Mouse (Mus musculus) lung, adult 2 months (tissue): ENCODE data around the gene Stub1. TPM values are rescaled to one million over a fixed set of nuclear protein-coding genes. Genes with fewer than 3 reads are reported as not detected.
A peak's percentile ranks its signal among the peaks of the same experiment; 100 is the strongest.
"Not testable (repeated sequence)": the region's sequence is repeated elsewhere in the genome, so short reads cannot be mapped to it uniquely, and the experiment has no call there.

Experiments
- DNase-seq: peaks from one replicate; pipeline ENCODE4 v3.0.0; 2022
- H3K4me1 ChIP-seq: fragments of 200-500 bp; 2 replicates; pipeline ENCODE4 v1.6.1; 2011; ENCODE audit warnings: low read length; ENCODE audit not compliant: control insufficient read depth, insufficient read depth
- H3K4me3 ChIP-seq: fragments of 200-500 bp; replicated peaks from 2 replicates; pipeline ENCODE3; 2011; ENCODE audit warnings: low read depth, mild to moderate bottlenecking, control low read depth, low read length; ENCODE audit errors: extremely low read depth
- CTCF ChIP-seq: fragments of 200-500 bp; IDR thresholded peaks from 2 replicates; pipeline ENCODE4 v1.5.1; 2011; ENCODE audit warnings: mild to moderate bottlenecking, low read length, control low read depth; ENCODE audit not compliant: insufficient read depth
- POLR2A ChIP-seq: fragments of 200-500 bp; IDR thresholded peaks from 2 replicates; pipeline ENCODE4 v1.6.1; 2011; ENCODE audit warnings: low read depth, mild to moderate bottlenecking, control low read depth, low read length, borderline replicate concordance; ENCODE audit errors: extremely low read depth
- WGBS: fragments of 180-500 bp; shearing (Covaris S2); methylation state at CpG from one replicate; pipeline ENCODE4 v1.1.7; 2018; 5-methylcytosine and 5-hydroxymethylcytosine counted together
- polyA plus RNA-seq: library from polyadenylated mRNA; depleted of rRNA; stranded (reverse); fragments of >200 nt; gene quantifications from 2 replicates; pipeline ENCODE4 v1.2.3, GENCODE M21; 2012

Stub1 gene
- polyA plus RNA-seq, 1 experiment = 160 TPM

GRCm38 (mm10) chr17:25877025-25877424 is 43.8 kb upstream of the Stub1 start:
- DNase-seq = no peak
- Histone ChIP-seq H3K4me3 (no peak overlapping the region), H3K4me1 (peaks cover 3% of the 10 kb centered on the region)
- TF ChIP-seq CTCF (no peak), POLR2A (no peak)
- WGBS = 87% methylated on average over 3 of the region's 3 CpGs

- no peak for DNase-seq
- no peak overlapping the region for H3K4me3 ChIP-seq
- peaks cover 3% of the 10 kb centered on the region for H3K4me1 ChIP-seq
- TF ChIP-seq POLR2A = no peak
- no peak for TF ChIP-seq CTCF
- WGBS = 60% methylated on average over 10 of the region's 10 CpGs
Observed at GRCm38 (mm10) chr17:25876347-25876915, 43.2 kb upstream of the Stub1 start.

GRCm38 (mm10) chr17:25875171-25876136 is 42.2 kb upstream of the Stub1 start:
- peaks cover 3% of the 10 kb centered on the region for H3K4me1 ChIP-seq
- peak; percentile 86 for DNase-seq
- TF ChIP-seq POLR2A (peak; percentile 90), CTCF (no peak)
- WGBS = under 1% methylated on average over 59 of the region's 59 CpGs
- peak overlapping the region; percentile 98 for H3K4me3 ChIP-seq

GRCm38 (mm10) chr17:25874721-25875170 is 41.5 kb upstream of the Stub1 start, which contains the start of gene Mettl26:
TSS of gene Mettl26 (plus strand) at chr17:25875074.
- TF ChIP-seq CTCF = no peak; the same call in 1 of the 2 replicates
- TF ChIP-seq POLR2A = peak; percentile 23; the same call in 1 of the 2 replicates
- H3K4me3 ChIP-seq = peak within 1 kb of the TSS; percentile 98
- H3K4me1 ChIP-seq = peaks cover 3% of the 10 kb centered on the region
- DNase-seq = peak; percentile 96
- under 1% methylated on average over 25 of the region's 25 CpGs for WGBS

GRCm38 (mm10) chr17:25874148-25874720 is 41.0 kb upstream of the Stub1 start:
- H3K4me3 ChIP-seq = peak overlapping the region; percentile 98
- no peak for DNase-seq
- H3K4me1 ChIP-seq = peaks cover 3% of the 10 kb centered on the region
- TF ChIP-seq CTCF (no peak), POLR2A (no peak)
- whole genome bisulfite sequencing = 13% methylated on average over 14 of the region's 14 CpGs

- H3K4me3 ChIP-seq = no peak overlapping the region
- no peak for TF ChIP-seq CTCF
- no peak for TF ChIP-seq POLR2A
- no peak for DNase-seq
- WGBS = 65% methylated on average over 11 of the region's 11 CpGs
- H3K4me1 ChIP-seq = peaks cover 8% of the 10 kb centered on the region
Observed at GRCm38 (mm10) chr17:25873405-25874147, 40.4 kb upstream of the Stub1 start.

GRCm38 (mm10) chr17:25872676-25873075 is 39.5 kb upstream of the Stub1 start:
- TF ChIP-seq CTCF = no peak
- no peak for TF ChIP-seq POLR2A
- H3K4me3 ChIP-seq = no peak overlapping the region
- H3K4me1 ChIP-seq = peaks cover 11% of the 10 kb centered on the region
- 85% methylated on average over 3 of the region's 3 CpGs for WGBS
- no peak for DNase-seq

- peaks cover 14% of the 10 kb centered on the region for H3K4me1 ChIP-seq
- DNase-seq, H3K4me3 ChIP-seq: not testable (repeated sequence)
Observed at GRCm38 (mm10) chr17:25871566-25871965, 38.4 kb upstream of the Stub1 start.

- H3K4me1 ChIP-seq = peaks cover 11% of the 10 kb centered on the region
- no peak overlapping the region for H3K4me3 ChIP-seq
- DNase-seq = no peak
- WGBS = 86% methylated on average over 2 of the region's 2 CpGs
- no peak for TF ChIP-seq POLR2A
- TF ChIP-seq CTCF = no peak
Observed at GRCm38 (mm10) chr17:25869954-25870353, 36.8 kb upstream of the Stub1 start.

- DNase-seq = no peak
- no peak for TF ChIP-seq POLR2A
- no peak for TF ChIP-seq CTCF
- WGBS = 85% methylated on average over 8 of the region's 8 CpGs
- peaks cover 11% of the 10 kb centered on the region for H3K4me1 ChIP-seq
- H3K4me3 ChIP-seq = no peak overlapping the region
Observed at GRCm38 (mm10) chr17:25869498-25869897, 36.3 kb upstream of the Stub1 start.
